Mouse (Mus musculus): ENCODE results near the gene Cav3. TPM values are rescaled to one million over a fixed set of nuclear protein-coding genes. Genes with fewer than 3 reads are reported as not detected.

Cav3 gene
- total RNA-seq, 2 experiments from 2014 or later = 115 to 120 TPM

GRCm38 (mm10) chr6:112493371-112493770 lies 34.1 kb downstream of the Cav3 start:
- no peak for DNase-seq (ENCODE audit: low spot score)
- intact Hi-C loops (cut with DNase I) = loop anchor here (5.0 kb wide), 2 partner anchors 204 to 509 kb away; partner anchors contain the start of gene Rad18

DNA sequence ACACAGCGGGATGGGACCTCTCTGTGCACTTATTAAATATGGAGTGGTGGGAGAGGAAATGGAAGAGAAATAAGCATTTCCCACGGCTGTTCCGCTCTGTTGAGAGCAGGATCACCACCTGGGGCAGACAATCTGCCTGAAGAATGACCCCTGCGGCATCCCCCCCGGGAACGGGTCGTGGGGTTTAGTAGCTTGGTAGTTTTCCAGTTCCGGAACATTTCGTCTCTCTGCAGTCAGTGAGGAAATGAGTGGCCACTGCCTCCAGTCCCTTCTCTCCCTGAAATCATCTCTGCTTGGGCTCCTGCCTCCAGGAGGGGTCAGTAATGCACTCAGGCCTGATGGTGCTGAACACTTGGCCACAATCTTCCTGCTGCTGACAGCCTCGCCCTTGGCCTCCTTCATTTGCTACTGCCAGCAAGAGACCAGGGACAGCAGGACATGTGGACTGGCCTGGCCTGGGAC lies 35.3 kb downstream of the Cav3 start:
- intact Hi-C loops (cut with DNase I) = loop anchor here (5.0 kb wide), 2 partner anchors 203 to 508 kb away; partner anchors contain the start of gene Rad18
- DNase-seq (ENCODE audit: low spot score) = no peak

DNA sequence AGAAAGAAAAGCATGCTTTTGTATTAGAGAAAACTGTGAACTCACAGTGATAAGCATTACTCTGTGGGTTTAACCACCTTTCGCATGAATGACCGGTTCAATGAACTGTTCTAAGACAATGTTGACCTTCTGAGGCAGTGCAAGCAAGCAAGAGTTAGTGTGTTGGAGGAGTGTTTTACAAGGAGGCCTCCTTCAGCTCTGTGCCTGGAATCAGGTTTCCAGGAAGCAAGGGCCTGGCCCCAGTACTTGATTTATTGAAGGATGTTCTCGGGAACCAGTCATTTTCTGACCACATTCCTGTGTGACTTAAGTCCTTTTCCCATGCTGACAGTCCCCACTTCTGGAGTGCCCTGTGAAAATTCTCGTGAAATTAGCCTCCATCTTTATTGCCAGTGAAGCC lies 35.9 kb downstream of the Cav3 start:
- no peak for DNase-seq (ENCODE audit: low spot score)
- intact Hi-C loops (cut with DNase I) = no loop called here

DNA sequence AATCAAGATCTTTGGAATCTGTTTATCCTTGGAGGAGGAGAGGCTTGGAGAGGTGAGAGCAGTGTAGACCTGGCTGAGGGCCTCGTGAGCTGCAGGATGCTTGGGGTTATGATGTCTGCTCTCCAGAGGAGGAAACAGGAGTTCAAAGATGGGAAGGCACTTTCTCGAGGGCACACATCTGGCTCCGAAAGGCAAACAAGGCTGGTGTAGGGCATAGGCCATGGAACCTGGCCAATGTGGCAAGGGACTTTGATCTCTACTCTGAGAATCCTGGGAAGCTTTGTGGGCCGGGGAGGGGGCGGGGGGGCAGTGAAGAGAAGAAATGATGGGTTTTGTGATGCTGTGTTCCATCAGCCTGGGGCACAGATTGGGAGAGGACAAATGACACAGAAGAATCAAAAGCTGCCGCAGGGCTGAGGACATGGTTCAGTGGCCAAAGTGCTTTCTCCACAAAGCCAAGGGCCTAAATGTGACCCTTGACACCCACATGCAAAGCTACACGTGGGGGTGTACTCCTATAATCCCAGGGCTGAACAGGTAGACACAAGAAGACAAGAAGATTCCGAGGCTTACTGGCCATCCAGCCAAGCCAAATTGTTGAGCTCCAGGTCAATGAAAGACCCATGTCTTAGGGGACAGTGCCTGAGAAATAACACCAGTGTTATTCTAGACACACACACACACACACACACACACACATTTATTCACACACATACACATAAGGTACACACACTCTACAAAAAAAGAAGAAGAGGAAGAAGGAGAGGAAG lies 37.2 kb downstream of the Cav3 start:
- DNase-seq (ENCODE audit: low spot score) = no peak
- intact Hi-C loops (cut with DNase I) = no loop called here

GRCm38 (mm10) chr6:112497456-112497855 lies 38.2 kb downstream of the Cav3 start:
- no peak for DNase-seq (ENCODE audit: low spot score)
- intact Hi-C loops (cut with DNase I) = no loop called here

DNA sequence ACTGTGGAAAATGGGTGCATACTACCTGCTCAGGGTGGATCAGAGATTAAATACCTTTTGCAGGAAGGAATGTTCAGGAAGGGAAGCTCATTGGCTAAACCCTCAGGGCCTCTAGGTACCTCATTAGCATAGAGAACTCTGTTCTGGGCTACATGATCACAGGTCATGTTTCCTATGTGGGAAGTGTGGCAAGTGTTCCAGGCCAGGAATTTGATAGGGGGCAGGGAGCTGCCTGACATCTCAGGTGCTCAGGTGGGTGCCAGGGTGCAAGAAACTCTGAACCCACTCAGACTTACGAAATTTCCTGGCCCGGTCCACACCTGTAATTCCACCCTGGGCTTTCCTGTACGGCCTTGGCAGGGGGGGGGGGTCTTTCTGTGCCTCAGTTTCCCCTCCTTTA lies 39.4 kb downstream of the Cav3 start:
- intact Hi-C loops (cut with DNase I) = no loop called here
- DNase-seq (ENCODE audit: low spot score) = no peak

DNA sequence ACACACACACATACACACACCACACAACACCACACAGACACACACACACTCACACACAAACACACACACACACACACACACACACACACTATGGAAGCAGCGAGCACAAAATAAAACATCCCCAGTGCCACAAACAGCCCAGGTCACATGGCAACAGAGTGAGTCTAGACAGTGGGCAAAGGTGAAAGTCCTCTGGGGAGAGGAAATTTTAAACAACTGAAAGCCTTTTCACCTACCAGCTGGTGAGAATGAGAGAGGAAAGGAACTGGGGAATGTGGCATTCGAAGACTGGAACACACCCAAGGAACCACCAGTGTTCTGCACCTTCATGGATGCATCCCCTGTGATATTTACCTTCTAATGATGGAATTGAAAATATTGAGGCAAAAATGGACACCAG lies 40.2 kb downstream of the Cav3 start:
- intact Hi-C loops (cut with DNase I) = no loop called here
- DNase-seq (ENCODE audit: low spot score) = no peak

GRCm38 (mm10) chr6:112501156-112501555 lies 41.9 kb downstream of the Cav3 start:
- intact Hi-C loops (cut with DNase I) = no loop called here
- no peak for DNase-seq (ENCODE audit: low spot score)

GRCm38 (mm10) chr6:112507617-112508016 lies 48.3 kb downstream of the Cav3 start:
- intact Hi-C loops (cut with DNase I) = no loop called here
- DNase-seq (ENCODE audit: low spot score) = no peak

DNA sequence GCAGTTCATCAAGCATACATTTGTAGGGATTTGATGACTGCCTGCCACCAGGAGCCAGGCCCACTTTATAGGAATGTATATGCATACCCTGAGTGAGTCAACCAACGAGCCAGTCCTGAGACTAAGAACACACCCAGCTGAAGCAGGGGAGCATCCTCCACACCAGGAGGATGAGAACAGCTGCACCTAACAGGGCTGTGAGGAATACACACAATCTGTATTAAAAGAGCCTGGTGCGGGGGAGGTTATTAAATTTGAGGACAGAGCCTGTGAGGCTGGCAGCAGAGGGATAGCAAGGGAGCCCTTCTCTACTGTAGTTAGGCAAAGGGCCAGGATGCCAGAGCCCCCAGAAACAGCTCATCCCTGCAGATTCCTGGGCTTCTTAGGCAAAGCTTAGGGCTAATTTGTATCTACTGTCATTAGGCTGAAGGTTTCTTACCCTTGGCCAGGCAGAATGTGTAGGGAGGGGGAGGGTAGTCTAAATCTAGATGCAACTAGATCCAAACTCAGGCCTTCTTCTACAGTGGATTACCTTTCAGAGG lies 50.4 kb downstream of the Cav3 start:
- intact Hi-C loops (cut with DNase I) = no loop called here
- DNase-seq (ENCODE audit: low spot score) = no peak

DNA sequence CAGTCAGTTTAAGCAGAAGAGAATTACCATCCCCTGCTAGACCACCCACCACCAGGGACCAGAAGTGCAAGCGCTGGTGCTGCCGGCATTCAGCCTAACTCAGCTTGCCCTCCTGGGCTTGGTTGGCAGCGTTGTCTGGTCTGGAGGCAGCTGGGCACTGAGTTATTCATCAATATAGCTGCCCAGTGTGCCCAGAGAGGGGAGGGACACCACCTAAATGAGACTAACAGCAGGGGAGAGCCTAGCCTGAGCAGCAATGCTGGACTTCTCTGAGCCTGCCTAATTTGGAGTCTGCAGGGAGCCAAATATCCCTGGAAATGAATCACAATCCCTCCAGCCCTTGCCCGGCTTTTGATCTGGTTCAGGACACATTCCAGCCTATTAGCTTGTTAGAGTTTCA lies 51.0 kb downstream of the Cav3 start:
- intact Hi-C loops (cut with DNase I) = no loop called here
- DNase-seq (ENCODE audit: low spot score) = no peak

DNA sequence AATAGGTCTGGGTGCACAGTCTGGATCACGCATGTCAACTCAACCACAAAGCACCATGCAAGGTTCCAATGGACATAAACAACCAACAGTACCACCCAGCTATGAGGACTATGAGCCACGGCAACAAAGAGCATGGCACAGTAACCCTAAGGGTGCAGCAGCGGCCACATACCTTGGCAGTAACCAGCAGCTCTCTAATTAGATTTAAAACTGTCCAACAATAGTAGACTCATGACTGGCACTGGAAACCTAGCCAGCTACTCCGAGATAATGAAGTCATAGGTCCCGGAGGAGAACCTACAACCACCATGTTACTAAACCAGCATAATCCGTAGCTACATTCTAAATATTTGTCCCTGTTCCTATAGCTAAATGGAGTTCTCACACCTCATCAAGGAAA lies 55.3 kb downstream of the Cav3 start:
- DNase-seq (ENCODE audit: low spot score) = no peak
- intact Hi-C loops (cut with DNase I) = no loop called here

GRCm38 (mm10) chr6:112516496-112516895 lies 57.2 kb downstream of the Cav3 start:
- intact Hi-C loops (cut with DNase I) = no loop called here
- DNase-seq (ENCODE audit: low spot score) = no peak

GRCm38 (mm10) chr6:112517572-112517971 lies 58.3 kb downstream of the Cav3 start:
- intact Hi-C loops (cut with DNase I) = no loop called here

GRCm38 (mm10) chr6:112517991-112518390 lies 58.7 kb downstream of the Cav3 start:
- no peak for DNase-seq (ENCODE audit: low spot score)
- intact Hi-C loops (cut with DNase I) = no loop called here

More at GRCm38 (mm10) chr6:112517572-112517971, 58.3 kb downstream of the Cav3 start:
- no peak for DNase-seq (ENCODE audit: low spot score)

Other genes starting within 250 kb of the Cav3 start
- gene Lmcd1, start 185.7 kb upstream of the Cav3 start, total RNA-seq (2021) = 10 to 100 TPM; 33.6 to 45.2 TPM
- gene Ssu2, start 71.5 kb upstream of the Cav3 start, total RNA-seq (2021) = 1 to 10 TPM; 2.8 to 2.9 TPM
- under 1 TPM; 0.31 to 0.48 TPM for gene Oxtr, start 30.4 kb downstream of the Cav3 start, total RNA-seq (2021)
- gene Rad18, start 237.2 kb downstream of the Cav3 start, total RNA-seq (2021) = 1 to 10 TPM; 1.2 to 1.4 TPM